Mouse (Mus musculus) E14TG2a.4 (cell line): ENCODE data around the gene Nhsl1.

Source experiments
- CTCF ChIP-seq: conservative IDR thresholded peaks from 2 replicates; pipeline ENCODE4 v1.5.1; 2014; ENCODE audit warnings: low read length
- POU5F1 ChIP-seq: IDR thresholded peaks from 2 replicates; pipeline ENCODE4 v1.6.1; 2014; ENCODE audit warnings: low read length, borderline replicate concordance

- TF ChIP-seq CTCF (no peak), POU5F1 (no peak)
These were observed 18.9 kb downstream of the Nhsl1 start for GRCm38 (mm10) chr10:18337725-18338124.
